Mouse (Mus musculus) CH12.LX (cell line): ENCODE measurements at regions not wholly inside any gene's neighbourhood (a gene's known extent, or its start where the extent isn't known, plus 50 kb on each side); places are given as distances from the start of the nearest gene placed in this dataset.

Experiments
- DNase-seq: peaks from one replicate; pipeline ENCODE4 v3.0.0-alpha.2; 2013; ENCODE audit errors: extremely low read depth
- H3K27ac ChIP-seq: 2 replicates; pipeline ENCODE4 v1.5.1; 2012; ENCODE audit warnings: low read depth, mild to moderate bottlenecking, control low read depth, moderate library complexity; ENCODE audit not compliant: insufficient read depth
- H3K27me3 ChIP-seq: replicated peaks from 2 replicates; pipeline ENCODE3; 2012; ENCODE audit warnings: inconsistent platforms
- H3K36me3 ChIP-seq, 2 experiments: replicated peaks in 1 of 2; 2 replicates each; pipeline versions ENCODE3 to v1.6.1; 2012; ENCODE audit warnings: inconsistent platforms in 1 of 2, low read length in 1 of 2, mild to moderate bottlenecking in 1 of 2, mixed read lengths in 1 of 2, moderate library complexity in 1 of 2; ENCODE audit not compliant: control insufficient read depth in 1 of 2, insufficient read depth in 1 of 2
- H3K4me1 ChIP-seq, 2 experiments: 2 replicates each; pipeline ENCODE4 v1.6.1; 2012; ENCODE audit warnings: inconsistent platforms in 1 of 2, moderate library complexity in 1 of 2; ENCODE audit not compliant: insufficient read depth in 2 of 2, control insufficient read depth in 1 of 2
- H3K4me2 ChIP-seq: 2 replicates; pipeline ENCODE4 v1.6.1; 2012; ENCODE audit warnings: low read depth, mild to moderate bottlenecking, control low read depth; ENCODE audit not compliant: poor library complexity, insufficient read depth, severe bottlenecking
- H3K4me3 ChIP-seq, 3 experiments: fragments of 150-350 bp in 1 of 3; sonication (generic) in 1 of 3; replicated peaks in 1 of 3; 2 replicates each; pipeline versions ENCODE3 to v1.5.1; 2011 to 2012; ENCODE audit warnings: low read depth in 2 of 3, low read length in 2 of 3, mild to moderate bottlenecking in 2 of 3, moderate library complexity in 2 of 3, control low read depth in 1 of 3, improper control_type of control experiment in 1 of 3, inconsistent platforms in 1 of 3, mixed read lengths in 1 of 3; ENCODE audit not compliant: poor library complexity in 1 of 3
- H3K79me2 ChIP-seq: replicated peaks from 2 replicates; pipeline ENCODE4 v1.6.1; 2012; ENCODE audit warnings: mild to moderate bottlenecking, moderate library complexity; ENCODE audit not compliant: control insufficient read depth, poor library complexity, insufficient read depth, severe bottlenecking; ENCODE audit errors: extremely low read depth
- H3K9ac ChIP-seq: 2 replicates; pipeline ENCODE4 v1.6.1; 2012; ENCODE audit warnings: low read depth, mild to moderate bottlenecking, control low read depth, moderate library complexity; ENCODE audit not compliant: insufficient read depth
- H3K9me3 ChIP-seq: replicated peaks from 2 replicates; pipeline ENCODE3; 2012; ENCODE audit warnings: low read length, inconsistent platforms, mixed read lengths
- CHD1 ChIP-seq: IDR thresholded peaks from 2 replicates; pipeline ENCODE4 v1.6.1; 2012; ENCODE audit warnings: low read depth, low read length, improper control_type of control experiment, inconsistent platforms
- E2F4 ChIP-seq: IDR thresholded peaks from 2 replicates; pipeline ENCODE4 v1.6.1; 2011; ENCODE audit warnings: low read depth, low read length, improper control_type of control experiment; ENCODE audit not compliant: insufficient replicate concordance
- EP300 ChIP-seq: IDR thresholded peaks from 2 replicates; pipeline ENCODE4 v1.6.1; 2011; ENCODE audit warnings: low read length, improper control_type of control experiment
- KAT2A ChIP-seq: IDR thresholded peaks from 2 replicates; pipeline ENCODE4 v1.6.1; 2012; ENCODE audit warnings: low read length, improper control_type of control experiment, inconsistent platforms; ENCODE audit not compliant: insufficient replicate concordance
- MAFK ChIP-seq: IDR thresholded peaks from 2 replicates; pipeline ENCODE4 v1.6.1; 2011; ENCODE audit warnings: low read length, improper control_type of control experiment; ENCODE audit not compliant: insufficient replicate concordance
- MAX ChIP-seq: IDR thresholded peaks from 2 replicates; pipeline ENCODE4 v1.6.1; 2011; ENCODE audit warnings: low read length, improper control_type of control experiment
- MAZ ChIP-seq: IDR thresholded peaks from 2 replicates; pipeline ENCODE4 v1.6.1; 2012; ENCODE audit warnings: low read depth, mild to moderate bottlenecking, inconsistent platforms, low read length, improper control_type of control experiment, moderate library complexity
- MEF2A ChIP-seq: IDR thresholded peaks from 2 replicates; pipeline ENCODE4 v1.6.1; 2014; ENCODE audit warnings: low read depth, mild to moderate bottlenecking, inconsistent platforms, low read length, improper control_type of control experiment, borderline replicate concordance
- MYC ChIP-seq: IDR thresholded peaks from 2 replicates; pipeline ENCODE4 v1.6.1; 2011; ENCODE audit warnings: low read depth, mild to moderate bottlenecking, improper control_type of control experiment, low read length
- NELFE ChIP-seq: IDR thresholded peaks from 2 replicates; pipeline ENCODE4 v1.6.1; 2011; ENCODE audit warnings: low read depth, low read length, improper control_type of control experiment
- PAX5 ChIP-seq: IDR thresholded peaks from 2 replicates; pipeline ENCODE4 v1.6.1; 2012; ENCODE audit warnings: low read length, inconsistent platforms, mixed read lengths
- POLR2A ChIP-seq: IDR thresholded peaks from 2 replicates; pipeline ENCODE4 v1.6.1; 2011; ENCODE audit warnings: low read depth, mild to moderate bottlenecking, improper control_type of control experiment, low read length
- POLR2AphosphoS2 ChIP-seq: IDR thresholded peaks from 2 replicates; pipeline ENCODE4 v1.6.1; 2011; ENCODE audit warnings: low read depth, low read length, improper control_type of control experiment
- RAD21 ChIP-seq: IDR thresholded peaks from 2 replicates; pipeline ENCODE4 v1.6.1; 2011; ENCODE audit warnings: low read depth, mild to moderate bottlenecking, low read length, improper control_type of control experiment, moderate library complexity
- SIN3A ChIP-seq: IDR thresholded peaks from 2 replicates; pipeline ENCODE4 v1.6.1; 2012; ENCODE audit warnings: low read length, improper control_type of control experiment, inconsistent platforms
- TBP ChIP-seq: conservative IDR thresholded peaks from 2 replicates; pipeline ENCODE4 v1.6.1; 2011; ENCODE audit warnings: low read depth, low read length, improper control_type of control experiment
- TCF12 ChIP-seq: IDR thresholded peaks from 2 replicates; pipeline ENCODE4 v1.6.1; 2014; ENCODE audit warnings: low read depth, mild to moderate bottlenecking, inconsistent platforms, low read length, improper control_type of control experiment
- ZC3H11A ChIP-seq: IDR thresholded peaks from 2 replicates; pipeline ENCODE4 v1.6.1; 2012; ENCODE audit warnings: low read depth, mild to moderate bottlenecking, inconsistent platforms, low read length, improper control_type of control experiment
- ZMIZ1 ChIP-seq: IDR thresholded peaks from 2 replicates; pipeline ENCODE4 v1.6.1; 2012; ENCODE audit warnings: low read depth, mild to moderate bottlenecking, inconsistent platforms, low read length, improper control_type of control experiment
- dilution Hi-C: fragments of 300-500 bp; cut with MboI; formaldehyde crosslinking; loops from 2 replicates; pipeline ENCODE4 v1.14.3; 2020; ENCODE audit warnings: low sequenced_read_pairs; ENCODE audit not compliant: extremely low pct_unique_long_range_greater_than_20kb, extremely low pct_ligation_motif_present
- in situ Hi-C: fragments of 300-500 bp; cut with MboI; formaldehyde crosslinking; loops from 3 replicates; pipeline ENCODE4 v1.14.3; 2019; ENCODE audit warnings: low sequenced_read_pairs, low pct_ligation_motif_present, low pct_unique_long_range_greater_than_20kb, mixed read lengths

DNA sequence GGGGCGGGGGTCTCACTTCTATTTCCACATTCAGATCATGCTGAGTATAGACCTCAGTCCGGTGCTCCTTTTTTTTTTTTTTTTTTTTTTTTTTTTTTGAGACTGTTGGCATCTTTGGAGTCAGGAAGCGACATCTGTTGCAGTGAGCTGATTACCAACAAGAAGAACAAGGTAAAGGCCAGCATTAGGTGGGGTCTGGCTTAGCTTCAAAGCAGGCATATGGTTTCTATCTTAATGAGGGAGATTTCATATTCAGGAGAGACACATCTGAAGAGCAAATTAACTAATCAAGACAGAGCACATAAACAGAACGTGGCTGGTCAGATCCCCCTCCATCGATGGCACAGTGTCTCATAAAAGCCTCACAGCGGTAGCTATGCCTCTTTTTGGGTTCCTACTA, 132.6 kb downstream of the Fzd1 start:
- Histone ChIP-seq H3K4me2 (no peak overlapping the region), H3K9me3 (no peaks in the 10 kb centered on the region), H3K27ac (no peak overlapping the region), H3K79me2 (no peaks in the 10 kb centered on the region), H3K36me3 (no peaks in the 10 kb centered on the region), H3K4me3 (no peak overlapping the region), H3K9ac (no peak overlapping the region), H3K4me1 (no peaks in the 10 kb centered on the region), H3K27me3 (no peaks in the 10 kb centered on the region)
- DNase-seq = no peak
- TF ChIP-seq NELFE (no peak), RAD21 (no peak), TBP (no peak), MYC (no peak), TCF12 (no peak), ZC3H11A (no peak), POLR2A (no peak), MAX (no peak), POLR2AphosphoS2 (no peak), E2F4 (no peak), MAFK (no peak), SIN3A (no peak), KAT2A (no peak), PAX5 (no peak), CHD1 (no peak), ZMIZ1 (no peak), EP300 (no peak)
- dilution Hi-C loops (no loop called here), in situ Hi-C loops (no loop called here)

- no peak for DNase-seq
- TF ChIP-seq MEF2A (no peak), MAZ (no peak), MYC (no peak), RAD21 (no peak)
- H3K4me1 ChIP-seq = no peaks in the 10 kb centered on the region
- no peaks in the 10 kb centered on the region for H3K79me2 ChIP-seq
- H3K4me3 ChIP-seq = no peak overlapping the region
- dilution Hi-C loops (no loop called here), in situ Hi-C loops (no loop called here)
- no peak overlapping the region for H3K4me2 ChIP-seq
- no peaks in the 10 kb centered on the region for H3K9me3 ChIP-seq
- H3K36me3 ChIP-seq = no peaks in the 10 kb centered on the region
- H3K9ac ChIP-seq = no peak overlapping the region
- H3K27me3 ChIP-seq = no peaks in the 10 kb centered on the region
- H3K27ac ChIP-seq = no peak overlapping the region
Observed at GRCm38 (mm10) chr5:4623625-4624024, 134.2 kb downstream of the Fzd1 start.
